Mouse (Mus musculus) forebrain, postnatal 0 days (tissue): ENCODE data around the gene N4bp2. TPM values are rescaled to one million over a fixed set of nuclear protein-coding genes. Genes with fewer than 3 reads are reported as not detected.

Source experiments
- ATAC-seq: fragments of 200-750 bp; cut with Nextera tagmentation; 2 replicates; pipeline ENCODE4 v1.8.0; 2017; ENCODE audit warnings: mild to moderate bottlenecking, moderate library complexity
- DNase-seq: peaks from one replicate; pipeline ENCODE4 v3.0.0-alpha.2; 2015
- H3K27ac ChIP-seq: fragments of 300-500 bp; sonication (generic); 2 replicates; pipeline ENCODE4 v1.5.1; 2014; ENCODE audit warnings: low read depth, mild to moderate bottlenecking, antibody characterized with exemption, low read length, moderate library complexity, mixed read lengths
- H3K27me3 ChIP-seq: fragments of 300-500 bp; sonication (generic); 2 replicates; pipeline ENCODE4 v1.6.1; 2014; ENCODE audit warnings: mild to moderate bottlenecking, low read length, mixed read lengths; ENCODE audit not compliant: insufficient read depth
- H3K36me3 ChIP-seq: fragments of 300-500 bp; sonication (generic); 2 replicates; pipeline ENCODE4 v1.6.1; 2014; ENCODE audit warnings: mild to moderate bottlenecking, moderate library complexity; ENCODE audit not compliant: insufficient read depth
- H3K4me1 ChIP-seq: fragments of 300-500 bp; sonication (generic); 2 replicates; pipeline ENCODE4 v1.6.1; 2014; ENCODE audit warnings: antibody characterized with exemption; ENCODE audit not compliant: insufficient read depth
- H3K4me2 ChIP-seq: fragments of 300-500 bp; sonication (generic); 2 replicates; pipeline ENCODE4 v1.6.1; 2014; ENCODE audit warnings: low read depth, mild to moderate bottlenecking, moderate library complexity
- H3K4me3 ChIP-seq: fragments of 300-500 bp; sonication (generic); 2 replicates; pipeline ENCODE4 v1.5.1; 2014; ENCODE audit warnings: low read depth, low read length, mixed read lengths
- H3K9ac ChIP-seq: fragments of 300-500 bp; sonication (generic); 2 replicates; pipeline ENCODE4 v1.6.1; 2014; ENCODE audit warnings: mild to moderate bottlenecking
- H3K9me3 ChIP-seq: fragments of 300-500 bp; sonication (generic); 2 replicates; pipeline ENCODE4 v1.6.1; 2016; ENCODE audit warnings: low read length
- CTCF ChIP-seq: sonication (generic); IDR thresholded peaks from 2 replicates; pipeline ENCODE4 v1.5.1; 2016; ENCODE audit warnings: antibody characterized with exemption, control low read depth, low read depth
- WGBS: fragments of 180-500 bp; shearing (Covaris S2); extraction: QIAGEN DNeasy Blood & Tissue Kit; methylation state at CpG from one replicate; pipeline ENCODE4 v1.1.7; 2014; 5-methylcytosine and 5-hydroxymethylcytosine counted together
- polyA plus RNA-seq: library from polyadenylated mRNA; unstranded; fragments of >200 nt; fragmentation: Nextera tagmentation; extraction: Ambion mirVana; gene quantifications from 2 replicates; pipeline ENCODE4 v1.2.1, GENCODE M21; 2015
- total RNA-seq: library from RNA; depleted of rRNA; stranded (reverse); fragments of >200 nt; gene quantifications from 2 replicates; pipeline ENCODE4 v1.2.3, GENCODE M21; 2014; rRNA removed

N4bp2 gene
- total and polyA plus RNA-seq, 2 experiments from 2014 or later, result 8.6 to 37.7 TPM

DNA sequence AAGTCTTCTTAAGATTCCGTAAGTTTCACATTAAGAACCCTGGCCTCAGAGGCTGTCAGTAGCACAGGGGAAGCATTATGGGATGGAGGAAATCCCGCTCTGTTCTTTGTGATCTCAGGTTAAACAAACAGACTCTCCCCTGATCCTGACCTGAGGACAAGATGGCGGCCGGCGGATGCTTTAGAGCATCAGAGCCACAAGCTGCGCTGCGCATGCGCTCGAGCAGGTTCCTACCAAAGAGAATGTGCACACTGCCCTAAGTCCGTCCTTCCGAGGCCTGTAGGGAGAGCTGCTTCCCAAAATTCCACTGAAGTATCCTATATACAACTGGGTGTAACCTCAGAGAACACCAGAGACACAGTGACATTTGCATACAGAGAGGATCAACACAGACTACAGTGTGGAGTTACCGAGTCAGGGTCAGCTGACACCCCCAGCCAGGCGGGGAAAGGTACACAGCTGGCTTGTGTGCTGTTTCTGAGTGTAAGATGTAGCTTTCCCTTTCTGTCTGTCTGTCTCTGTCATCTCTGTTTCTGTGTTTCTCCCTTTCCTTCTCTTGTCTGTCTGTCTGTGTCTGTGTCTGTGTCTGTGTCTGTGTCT is 108.1 kb downstream of the N4bp2 start:
- 89% methylated on average over 13 of the region's 13 CpGs for WGBS

DNA sequence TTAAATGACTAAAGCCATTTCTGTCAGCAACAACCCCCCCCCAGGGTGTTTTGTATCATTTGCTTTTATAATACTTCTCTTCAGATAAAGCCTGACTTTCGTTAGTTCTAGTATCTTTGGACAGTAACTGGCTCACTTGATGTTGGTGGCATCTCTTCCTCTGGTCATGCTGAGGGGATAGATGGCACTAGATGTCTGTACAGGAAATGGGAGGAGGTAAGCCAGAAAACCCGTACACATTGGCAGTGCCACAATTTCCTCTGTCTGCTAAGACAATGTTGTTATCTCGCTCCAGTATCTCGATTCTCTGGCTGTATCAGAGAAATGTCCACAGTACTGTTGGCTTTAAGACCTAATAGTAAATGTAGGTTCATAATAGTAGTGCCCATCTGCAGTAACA is 109.9 kb downstream of the N4bp2 start:
- WGBS, result 80% methylated on average over 4 of the region's 4 CpGs
- ATAC-seq (no peak), DNase-seq (no peak)
- H3K4me2 ChIP-seq, result no peak overlapping the region
- H3K27me3 ChIP-seq, result no peaks in the 10 kb centered on the region
- no peak overlapping the region for H3K9ac ChIP-seq
- H3K36me3 ChIP-seq, result no peaks in the 10 kb centered on the region
- no peak overlapping the region for H3K27ac ChIP-seq
- H3K4me1 ChIP-seq, result no peaks in the 10 kb centered on the region
- H3K9me3 ChIP-seq, result no peaks in the 10 kb centered on the region
- no peak for TF ChIP-seq CTCF
- H3K4me3 ChIP-seq, result no peak overlapping the region

More for the DNA sequence above, 108.1 kb downstream of the N4bp2 start:
- H3K36me3 ChIP-seq, result no peaks in the 10 kb centered on the region
- no peak overlapping the region for H3K4me3 ChIP-seq
- H3K27ac ChIP-seq, result no peak overlapping the region
- ATAC-seq (no peak), DNase-seq (no peak)
- H3K9me3 ChIP-seq, result no peaks in the 10 kb centered on the region
- TF ChIP-seq CTCF, result no peak
- H3K4me2 ChIP-seq, result no peak overlapping the region
- no peaks in the 10 kb centered on the region for H3K27me3 ChIP-seq
- no peaks in the 10 kb centered on the region for H3K4me1 ChIP-seq
- H3K9ac ChIP-seq, result no peak overlapping the region

DNA sequence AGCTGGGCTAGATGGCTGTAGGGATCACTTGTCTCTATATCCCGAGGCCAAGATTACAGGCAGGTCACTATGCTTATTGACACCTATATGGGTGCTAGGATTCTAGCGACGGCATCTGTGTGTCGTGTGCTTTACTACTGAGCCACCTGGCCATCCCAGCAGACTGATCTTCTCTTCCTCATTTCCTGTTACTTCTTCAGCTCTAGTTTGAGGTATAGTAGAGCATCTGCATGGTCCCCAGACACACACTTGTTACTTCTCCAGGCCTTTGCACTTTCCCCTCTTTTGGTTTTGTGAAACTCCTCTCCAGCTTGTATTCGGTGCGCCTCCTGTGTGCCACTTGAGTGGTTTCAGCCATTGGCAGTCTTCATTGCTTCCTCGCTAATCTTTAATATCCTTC is 111.9 kb downstream of the N4bp2 start:
- Histone ChIP-seq H3K27ac (no peak overlapping the region), H3K36me3 (no peaks in the 10 kb centered on the region), H3K4me2 (no peak overlapping the region), H3K4me1 (no peaks in the 10 kb centered on the region), H3K9ac (no peak overlapping the region), H3K9me3 (no peaks in the 10 kb centered on the region), H3K27me3 (no peaks in the 10 kb centered on the region), H3K4me3 (no peak overlapping the region)
- TF ChIP-seq CTCF, result no peak
- 94% methylated on average over 7 of the region's 7 CpGs for WGBS
- ATAC-seq, result no peak
- DNase-seq, result no peak

DNA sequence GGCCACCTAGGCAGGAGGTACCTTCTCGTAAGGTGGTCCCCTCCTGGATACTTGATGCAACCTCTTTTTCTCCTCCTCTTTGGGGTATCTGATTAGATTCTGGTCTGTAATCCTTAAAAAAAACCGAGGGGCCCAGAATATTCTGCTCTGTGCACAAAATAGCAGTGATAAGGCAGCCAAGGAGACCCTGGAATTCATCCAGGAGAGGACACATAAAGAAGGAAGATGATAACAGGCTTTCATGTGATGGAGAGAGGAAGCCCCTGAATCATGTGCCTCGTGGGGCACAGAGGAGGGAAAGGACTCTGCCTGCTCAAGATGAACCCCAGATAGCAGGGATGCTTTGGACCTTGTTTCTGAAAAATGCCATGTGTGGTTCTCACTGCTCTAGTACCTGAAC is 115.0 kb downstream of the N4bp2 start:
- no peaks in the 10 kb centered on the region for H3K36me3 ChIP-seq
- no peak overlapping the region for H3K4me2 ChIP-seq
- DNase-seq (no peak), ATAC-seq (no peak)
- no peak overlapping the region for H3K27ac ChIP-seq
- no peak overlapping the region for H3K4me3 ChIP-seq
- 74% methylated on average over 3 of the region's 3 CpGs for WGBS
- H3K27me3 ChIP-seq, result no peaks in the 10 kb centered on the region
- H3K4me1 ChIP-seq, result no peaks in the 10 kb centered on the region
- H3K9me3 ChIP-seq, result no peaks in the 10 kb centered on the region
- TF ChIP-seq CTCF, result no peak
- H3K9ac ChIP-seq, result no peak overlapping the region

Other genes starting within 250 kb of the N4bp2 start
- 139 and 158 TPM in 2 replicates for gene Smim14, start 226.3 kb upstream of the N4bp2 start, total RNA-seq
- 255 and 269 TPM in 2 replicates for gene Smim14, start 226.3 kb upstream of the N4bp2 start, polyA plus RNA-seq
- 44.8 and 55.8 TPM in 2 replicates for gene Ube2k, start 226.3 kb upstream of the N4bp2 start, total RNA-seq
- 172 and 207 TPM in 2 replicates for gene Ube2k, start 226.3 kb upstream of the N4bp2 start, polyA plus RNA-seq
- gene Pds5a, start 65.2 kb upstream of the N4bp2 start, total RNA-seq, result 84.2 and 87.5 TPM in 2 replicates
- 15.5 and 23.0 TPM in 2 replicates for gene Pds5a, start 65.2 kb upstream of the N4bp2 start, polyA plus RNA-seq
- 1.00 and 4.5 TPM in 2 replicates for gene Rhoh, start 97.7 kb downstream of the N4bp2 start, total RNA-seq
- gene Rhoh, start 97.7 kb downstream of the N4bp2 start, polyA plus RNA-seq, result 0.25 and 0.54 TPM in 2 replicates
- 0.52 TPM in 1 of 2 replicates, not detected in the other for gene Chrna9, start 171.4 kb downstream of the N4bp2 start, total RNA-seq
- not detected in 2 replicates for gene Chrna9, start 171.4 kb downstream of the N4bp2 start, polyA plus RNA-seq
- gene 9130230L23Rik, start 240.8 kb downstream of the N4bp2 start, total RNA-seq, result not detected in 2 replicates
- gene 9130230L23Rik, start 240.8 kb downstream of the N4bp2 start, polyA plus RNA-seq, result not detected in 2 replicates